Mouse (Mus musculus) lung, embryonic 14.5 days (tissue): ENCODE measurements around the gene Mpzl1. TPM values are rescaled to one million over a fixed set of nuclear protein-coding genes. Genes with fewer than 3 reads are reported as not detected.

ENCODE experiments used
- ATAC-seq: fragments of 200-750 bp; cut with Nextera tagmentation; 2 replicates; pipeline ENCODE4 v1.8.0; 2017; ENCODE audit warnings: mild to moderate bottlenecking, moderate TSS enrichment, moderate library complexity; ENCODE audit not compliant: insufficient read depth
- DNase-seq: peaks from one replicate; pipeline ENCODE4 v3.0.0-alpha.2; 2015
- H3K27ac ChIP-seq: fragments of 300-500 bp; sonication (generic); 2 replicates; pipeline ENCODE4 v1.5.1; 2014; ENCODE audit warnings: low read depth, mild to moderate bottlenecking, moderate library complexity
- H3K27me3 ChIP-seq: fragments of 300-500 bp; sonication (generic); 2 replicates; pipeline ENCODE4 v1.6.1; 2014; ENCODE audit warnings: low read length, control low read depth; ENCODE audit not compliant: insufficient read depth
- H3K36me3 ChIP-seq: fragments of 300-500 bp; sonication (generic); 2 replicates; pipeline ENCODE4 v1.6.1; 2014; ENCODE audit warnings: control low read depth; ENCODE audit not compliant: insufficient read depth
- H3K4me1 ChIP-seq: fragments of 300-500 bp; sonication (generic); 2 replicates; pipeline ENCODE4 v1.6.1; 2014; ENCODE audit warnings: antibody characterized with exemption, control low read depth; ENCODE audit not compliant: insufficient read depth
- H3K4me2 ChIP-seq: fragments of 300-500 bp; sonication (generic); 2 replicates; pipeline ENCODE4 v1.6.1; 2014; ENCODE audit warnings: mild to moderate bottlenecking
- H3K4me3 ChIP-seq: fragments of 300-500 bp; sonication (generic); 2 replicates; pipeline ENCODE4 v1.5.1; 2014; ENCODE audit warnings: low read depth, low read length
- H3K9ac ChIP-seq: fragments of 300-500 bp; sonication (generic); 2 replicates; pipeline ENCODE4 v1.6.1; 2014
- H3K9me3 ChIP-seq: fragments of 300-500 bp; sonication (generic); 2 replicates; pipeline ENCODE4 v1.6.1; 2016; ENCODE audit warnings: low read depth, low read length, control low read depth
- CTCF ChIP-seq: IDR thresholded peaks from 2 replicates; pipeline ENCODE4 v1.5.1; 2016; ENCODE audit warnings: antibody characterized with exemption, low read depth
- WGBS: fragments of 180-500 bp; shearing (Covaris S2); extraction: QIAGEN DNeasy Blood & Tissue Kit; methylation state at CpG from one replicate; pipeline ENCODE4 v1.1.7; 2014; 5-methylcytosine and 5-hydroxymethylcytosine counted together
- polyA plus RNA-seq: library from polyadenylated mRNA; unstranded; fragments of >200 nt; fragmentation: Nextera tagmentation; extraction: Ambion mirVana; gene quantifications from 2 replicates; pipeline ENCODE4 v1.2.1, GENCODE M21; 2014

Gene Mpzl1
- polyA plus RNA-seq, 1 experiment from 2014 or later = 220 TPM

- no peak overlapping the region for H3K4me3 ChIP-seq
- WGBS = 68% methylated on average over 4 of the region's 4 CpGs
- no peak overlapping the region for H3K27ac ChIP-seq
- H3K36me3 ChIP-seq = no peaks in the 10 kb centered on the region
- no peaks in the 10 kb centered on the region for H3K27me3 ChIP-seq
- H3K4me2 ChIP-seq = no peak overlapping the region
- no peak overlapping the region for H3K9ac ChIP-seq
- H3K4me1 ChIP-seq = no peaks in the 10 kb centered on the region
- ATAC-seq (no peak), DNase-seq (no peak)
- no peak for TF ChIP-seq CTCF
- H3K9me3 ChIP-seq = no peaks in the 10 kb centered on the region
Measured at GRCm38 (mm10) chr1:165677558-165677957, 43.2 kb upstream of the Mpzl1 start.

- no peaks in the 10 kb centered on the region for H3K27me3 ChIP-seq
- no peaks in the 10 kb centered on the region for H3K36me3 ChIP-seq
- DNase-seq (no peak), ATAC-seq (no peak)
- H3K9me3 ChIP-seq = no peaks in the 10 kb centered on the region
- H3K4me2 ChIP-seq = no peak overlapping the region
- no peak for TF ChIP-seq CTCF
- peak overlapping the region; percentile 10; the same call in 1 of the 2 replicates for H3K27ac ChIP-seq
- no peak overlapping the region for H3K4me3 ChIP-seq
- 56% methylated on average over 3 of the region's 3 CpGs for WGBS
- H3K9ac ChIP-seq = no peak overlapping the region
- no peaks in the 10 kb centered on the region for H3K4me1 ChIP-seq
Measured at GRCm38 (mm10) chr1:165676993-165677392, 42.7 kb upstream of the Mpzl1 start.

GRCm38 (mm10) chr1:165675167-165675566 is 40.8 kb upstream of the Mpzl1 start:
- Histone ChIP-seq H3K4me1 (no peaks in the 10 kb centered on the region), H3K27me3 (no peaks in the 10 kb centered on the region), H3K9ac (no peak overlapping the region), H3K4me3 (no peak overlapping the region), H3K4me2 (no peak overlapping the region), H3K36me3 (no peaks in the 10 kb centered on the region), H3K9me3 (no peaks in the 10 kb centered on the region), H3K27ac (no peak overlapping the region)
- ATAC-seq (no peak), DNase-seq (no peak)
- TF ChIP-seq CTCF = no peak
- 88% methylated on average over 9 of the region's 9 CpGs for WGBS

GRCm38 (mm10) chr1:165672355-165672754 is 38.0 kb upstream of the Mpzl1 start:
- Histone ChIP-seq H3K9ac (no peak overlapping the region), H3K4me1 (no peaks in the 10 kb centered on the region; the same call in 1 of the 2 replicates), H3K9me3 (no peaks in the 10 kb centered on the region), H3K36me3 (no peaks in the 10 kb centered on the region), H3K4me2 (no peak overlapping the region), H3K27ac (no peak overlapping the region), H3K27me3 (no peaks in the 10 kb centered on the region), H3K4me3 (no peak overlapping the region)
- WGBS = 81% methylated on average over 9 of the region's 9 CpGs
- ATAC-seq (no peak), DNase-seq (no peak)
- 0 out of 2 replicates have a peak, but pooled peaks have one; percentile 15 for TF ChIP-seq CTCF

- ATAC-seq (no peak), DNase-seq (no peak)
- TF ChIP-seq CTCF = no peak
- Histone ChIP-seq H3K9ac (no peak overlapping the region), H3K4me3 (no peak overlapping the region), H3K9me3 (no peaks in the 10 kb centered on the region), H3K27me3 (no peaks in the 10 kb centered on the region), H3K27ac (no peak overlapping the region), H3K4me2 (no peak overlapping the region), H3K4me1 (no peaks in the 10 kb centered on the region; the same call in 1 of the 2 replicates), H3K36me3 (no peaks in the 10 kb centered on the region)
- 56% methylated on average over 6 of the region's 6 CpGs for WGBS
Measured at GRCm38 (mm10) chr1:165670056-165670455, 35.7 kb upstream of the Mpzl1 start.

- Histone ChIP-seq H3K4me3 (no peak overlapping the region), H3K4me1 (no peaks in the 10 kb centered on the region; the same call in 1 of the 2 replicates), H3K9ac (no peak overlapping the region), H3K27ac (no peak overlapping the region), H3K27me3 (no peaks in the 10 kb centered on the region), H3K4me2 (no peak overlapping the region), H3K36me3 (no peaks in the 10 kb centered on the region), H3K9me3 (no peaks in the 10 kb centered on the region)
- DNase-seq = no peak
- 65% methylated on average over 4 of the region's 4 CpGs for WGBS
- ATAC-seq = peak; percentile 48; the same call in 1 of the 2 replicates
- TF ChIP-seq CTCF = no peak
Measured at GRCm38 (mm10) chr1:165668904-165669303, 34.6 kb upstream of the Mpzl1 start.

GRCm38 (mm10) chr1:165667380-165667779 is 33.0 kb upstream of the Mpzl1 start:
- no peak overlapping the region for H3K27ac ChIP-seq
- no peak for DNase-seq
- TF ChIP-seq CTCF = no peak
- WGBS = 43% methylated on average over 13 of the region's 13 CpGs
- H3K4me2 ChIP-seq = no peak overlapping the region
- no peak overlapping the region for H3K9ac ChIP-seq
- no peak overlapping the region for H3K4me3 ChIP-seq
- no peaks in the 10 kb centered on the region for H3K9me3 ChIP-seq
- no peaks in the 10 kb centered on the region; the same call in 1 of the 2 replicates for H3K4me1 ChIP-seq
- no peak for ATAC-seq
- H3K27me3 ChIP-seq = no peaks in the 10 kb centered on the region
- 0 out of 2 replicates have a peak, but pooled peaks cover 8% of the 10 kb centered on the region for H3K36me3 ChIP-seq
